Mouse (Mus musculus) T-cell, adult 66 days (primary cell): ENCODE data around the gene H2-T22. TPM values are rescaled to one million over a fixed set of nuclear protein-coding genes. Genes with fewer than 3 reads are reported as not detected.

Experiments used
- total RNA-seq, 2 experiments: library from RNA; stranded (reverse); gene quantifications; 3 replicates in 1 of 2; 4 replicates in 1 of 2; pipeline ENCODE4 v1.2.4; 2023

H2-T22 gene
- 100 to 1,000 TPM; 195 to 209 TPM for total RNA-seq

GRCm38 (mm10) chr17:36042610-36043169 lies at the start of gene H2-T22, which contains the start of gene Gm6034:
Gene H2-T22, minus strand, starts transcription at chr17:36042747.
Gene Gm6034, plus strand, starts transcription at chr17:36042961.

GRCm38 (mm10) chr17:36058362-36058761 lies 15.8 kb upstream of the H2-T22 start, which contains the start of gene Gm11127:
Gene Gm11127, minus strand, starts transcription at chr17:36058371.

GRCm38 (mm10) chr17:36032351-36032875 lies 10.1 kb downstream of the H2-T22 start, which contains the start of gene H2-T23:
Gene H2-T23, minus strand, starts transcription at chr17:36032855.

GRCm38 (mm10) chr17:36020191-36021073 lies 22.1 kb downstream of the H2-T22 start, which contains the start of gene H2-T24:
Gene H2-T24, minus strand, starts transcription at chr17:36020560.

Other genes with a start within 250 kb of the H2-T22 start
- gene Ier3, start 221.1 kb downstream of the H2-T22 start, total RNA-seq = 10 to 100 TPM; 11.6 to 12.6 TPM
- 10 to 100 TPM; 44.7 to 60.4 TPM for gene Flot1, start 219.5 kb downstream of the H2-T22 start, total RNA-seq
- 100 to 1,000 TPM; 597 to 644 TPM for gene Tubb5, start 204.4 kb downstream of the H2-T22 start, total RNA-seq
- 10 to 100 TPM; 69.1 to 70.7 TPM for gene Mdc1, start 201.2 kb downstream of the H2-T22 start, total RNA-seq
- gene Nrm, start 181.4 kb downstream of the H2-T22 start, total RNA-seq = 10 to 100 TPM; 17.7 to 25.2 TPM
- 100 to 1,000 TPM; 274 to 296 TPM for gene Ppp1r18, start 177.2 kb downstream of the H2-T22 start, total RNA-seq
- 100 to 1,000 TPM; 115 to 129 TPM for gene Dhx16, start 162.9 kb downstream of the H2-T22 start, total RNA-seq
- gene 2310061I04Rik, start 145.3 kb downstream of the H2-T22 start, total RNA-seq = 10 to 100 TPM; 26.8 to 30.6 TPM
- gene Atat1, start 132.7 kb downstream of the H2-T22 start, total RNA-seq = 10 to 100 TPM in 1 of 2 experiments, 1 to 10 TPM in 1; 8.6 to 18.5 TPM
- 10 to 100 TPM; 56.9 to 67.4 TPM for gene Mrps18b, start 126.4 kb downstream of the H2-T22 start, total RNA-seq
- 100 to 1,000 TPM; 143 to 144 TPM for gene Ppp1r10, start 126.3 kb downstream of the H2-T22 start, total RNA-seq
- 100 to 1,000 TPM; 126 to 131 TPM for gene Abcf1, start 73.0 kb downstream of the H2-T22 start, total RNA-seq
- gene Gnl1, start 62.9 kb downstream of the H2-T22 start, total RNA-seq = 10 to 100 TPM; 57.6 to 66.0 TPM
- 10 to 100 TPM; 48.3 to 58.1 TPM for gene Prr3, start 62.5 kb downstream of the H2-T22 start, total RNA-seq
- gene H2-T24, start 22.2 kb downstream of the H2-T22 start, total RNA-seq = 10 to 100 TPM; 23.1 to 34.7 TPM
- gene H2-T23, start 9.9 kb downstream of the H2-T22 start, total RNA-seq = 100 to 1,000 TPM; 319 to 355 TPM
- 1 to 10 TPM; 1.7 to 2.2 TPM for gene Gm6034, start 214 bp upstream of the H2-T22 start, total RNA-seq
- 10 to 100 TPM; 95.4 to 96.7 TPM for gene Gm11127, start 15.6 kb upstream of the H2-T22 start, total RNA-seq
- gene Gm19684, start 78.9 kb upstream of the H2-T22 start, total RNA-seq = 10 to 100 TPM; 13.9 to 15.9 TPM
- 10 to 100 TPM; 18.1 to 21.9 TPM for gene Gm7030, start 86.7 kb upstream of the H2-T22 start, total RNA-seq
- 1 to 10 TPM in 1 of 2 experiments, not detected in 1; 1.6 TPM for gene Gm8909, start 125.8 kb upstream of the H2-T22 start, total RNA-seq
- gene H2-T3, start 147.5 kb upstream of the H2-T22 start, total RNA-seq = 1 to 10 TPM in 1 of 2 experiments, under 1 TPM in 1; 0.79 to 1.4 TPM
- gene Rpp21, start 215.3 kb upstream of the H2-T22 start, total RNA-seq = 10 to 100 TPM; 82.8 to 96.9 TPM
- gene Trim39, start 229.5 kb upstream of the H2-T22 start, total RNA-seq = 10 to 100 TPM; 85.1 to 86.0 TPM
- gene H2-M10.2, start 243.7 kb upstream of the H2-T22 start, total RNA-seq = not detected